Mouse (Mus musculus) naive thymus-derived CD4-positive, alpha-beta T cell, adult 2 months (primary cell): Measurements from ENCODE around the gene Pdlim7.

ENCODE experiments used
- DNase-seq: peaks from one replicate; pipeline ENCODE4 v3.0.0-alpha.2; 2011; ENCODE audit warnings: low read depth

Pdlim7 gene

DNA sequence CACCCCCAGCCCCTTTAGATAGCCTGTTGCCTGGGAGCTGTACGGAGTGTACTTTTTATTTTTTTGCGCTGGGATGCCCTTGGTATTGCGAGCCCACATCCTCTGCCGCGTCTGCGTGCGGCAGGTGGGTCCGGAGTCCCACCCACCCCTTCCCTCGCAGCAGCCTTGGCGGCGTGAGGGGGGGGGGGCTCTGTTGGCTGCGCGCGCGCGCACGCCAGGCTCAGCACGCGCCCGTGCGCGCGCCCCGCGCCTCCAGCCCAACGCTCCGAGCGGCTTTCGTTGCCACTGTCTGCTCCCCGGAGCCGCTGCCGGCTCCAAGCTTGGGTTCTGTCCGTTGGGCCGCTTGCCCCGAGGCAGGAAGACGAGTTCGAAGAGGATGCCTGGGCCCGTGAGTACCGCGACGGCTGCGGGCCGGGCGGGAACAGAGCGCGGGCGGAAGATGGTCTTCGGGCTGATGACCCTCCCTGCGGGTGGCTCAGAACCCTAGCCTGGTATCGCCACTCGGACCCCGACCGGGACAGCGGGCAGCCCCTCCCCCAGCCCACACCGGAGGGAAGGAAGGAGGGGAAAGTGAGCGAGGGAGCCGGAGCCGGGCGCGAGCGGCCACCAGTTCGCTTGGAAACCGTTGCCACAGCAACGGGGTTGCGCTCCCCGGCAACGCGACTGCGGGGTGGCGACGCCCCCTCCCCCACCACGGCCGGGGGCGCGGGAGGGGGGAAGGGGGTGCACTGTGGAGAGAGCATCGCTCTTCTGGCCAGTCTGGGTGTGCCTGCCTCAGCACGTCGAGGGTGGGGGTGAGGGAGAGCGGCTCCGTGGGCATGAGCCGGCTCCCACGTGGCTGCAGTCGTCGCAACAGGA is 49.2 kb downstream of the Pdlim7 start, which contains the start of gene Prr7:
Gene Prr7, plus strand, starts transcription at position 241 of the 858 bp plus-strand sequence.
- DNase-seq = peak; percentile 87

GRCm38 (mm10) chr13:55463399-55464026 is 50.0 kb downstream of the Pdlim7 start:
- no peak for DNase-seq

- peak; percentile 51 for DNase-seq
Observed at GRCm38 (mm10) chr13:55462965-55463364, 50.5 kb downstream of the Pdlim7 start.

GRCm38 (mm10) chr13:55451785-55452549 is 61.5 kb downstream of the Pdlim7 start:
- no peak for DNase-seq

DNA sequence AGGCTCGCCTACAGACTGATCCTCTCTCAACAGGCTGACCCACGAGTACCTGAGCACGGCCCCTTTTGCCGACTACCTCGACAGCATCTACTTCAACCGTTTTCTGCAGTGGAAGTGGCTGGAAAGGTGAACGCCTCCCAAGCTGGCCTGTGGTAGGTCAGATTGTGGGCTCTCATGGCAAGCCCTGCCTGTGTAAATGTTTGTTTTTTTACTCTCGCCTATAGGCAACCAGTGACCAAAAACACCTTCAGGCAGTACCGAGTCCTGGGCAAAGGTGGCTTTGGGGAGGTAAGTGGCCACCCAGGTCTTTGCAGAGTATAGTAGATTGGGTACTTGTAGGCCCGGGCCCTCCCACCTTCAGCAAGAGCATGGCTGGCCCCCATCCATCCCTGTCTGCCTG is 62.2 kb downstream of the Pdlim7 start:
- no peak for DNase-seq

- DNase-seq = no peak
Observed at GRCm38 (mm10) chr13:55450511-55450980, 62.9 kb downstream of the Pdlim7 start.

GRCm38 (mm10) chr13:55449679-55450441 is 63.6 kb downstream of the Pdlim7 start:
- peak; percentile 58 for DNase-seq

- DNase-seq = peak; percentile 35
Observed at GRCm38 (mm10) chr13:55449205-55449604, 64.3 kb downstream of the Pdlim7 start.

DNA sequence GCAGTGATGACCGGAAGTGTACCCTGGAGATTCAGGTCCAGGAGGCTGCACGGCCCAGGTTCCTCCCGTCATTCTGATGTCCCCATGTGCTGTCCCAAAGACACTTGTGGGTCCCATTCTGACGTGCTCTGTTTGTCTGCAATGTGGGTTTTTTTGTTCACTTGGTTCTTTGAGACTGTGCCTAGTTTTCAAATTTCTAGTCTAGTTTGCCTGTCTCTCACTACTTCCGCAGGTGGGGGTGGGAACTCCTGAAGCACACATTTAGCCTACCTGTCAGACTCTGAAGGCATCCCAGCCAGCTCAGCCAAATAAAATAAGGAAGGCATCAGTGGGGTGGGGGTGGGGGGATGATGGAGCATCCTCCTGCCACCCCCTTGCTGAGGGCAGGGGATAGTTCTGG is 65.3 kb downstream of the Pdlim7 start:
- peak; percentile 54 for DNase-seq

GRCm38 (mm10) chr13:55447543-55447943 is 65.9 kb downstream of the Pdlim7 start:
- DNase-seq = peak; percentile 72

DNA sequence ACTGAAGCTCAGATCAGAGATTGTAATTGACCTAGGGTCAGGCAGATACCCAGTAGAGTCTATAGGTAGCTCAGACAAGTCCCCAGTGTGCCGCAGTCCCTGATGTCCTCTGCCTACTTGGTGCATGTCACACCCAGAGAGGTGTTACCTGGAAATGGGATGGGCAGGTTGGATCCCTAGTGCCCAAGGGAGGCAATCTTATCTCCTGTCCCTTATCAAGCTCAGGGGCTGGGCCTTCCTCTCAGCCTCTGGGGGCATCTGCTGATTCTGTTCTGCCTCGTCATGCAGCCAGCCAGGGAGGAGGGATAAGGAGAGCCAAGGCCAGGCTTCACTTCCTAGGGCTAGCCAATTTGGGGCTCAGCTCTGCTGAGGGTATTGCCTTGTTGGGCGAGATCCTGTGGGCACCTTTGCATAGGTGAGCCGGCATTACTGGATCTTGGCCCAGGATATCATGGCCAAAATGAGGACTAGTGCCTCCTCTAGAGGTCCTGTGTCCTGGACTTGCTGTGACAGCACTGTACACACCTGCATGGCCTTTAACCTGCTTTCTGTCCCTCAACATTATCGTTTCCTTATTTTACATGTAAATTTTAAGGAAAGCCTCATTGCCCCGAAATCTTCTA is 66.9 kb downstream of the Pdlim7 start:
- peak; percentile 37 for DNase-seq
